Mouse (Mus musculus) mouse embryonic stem cell (cell line): ENCODE results near the gene Kat2a.

Experiments used
- in situ Hi-C, 2 experiments: fragments of 300-500 bp; cut with MboI; formaldehyde crosslinking; loops; 1 replicate in 1 of 2; 3 replicates in 1 of 2; pipeline ENCODE4 v1.14.3; 2019 to 2020; ENCODE audit warnings: low sequenced_read_pairs in 2 of 2, low pct_unique_long_range_greater_than_20kb in 1 of 2, mixed read lengths in 1 of 2; ENCODE audit not compliant: unreplicated experiment in 1 of 2

Kat2a gene

DNA sequence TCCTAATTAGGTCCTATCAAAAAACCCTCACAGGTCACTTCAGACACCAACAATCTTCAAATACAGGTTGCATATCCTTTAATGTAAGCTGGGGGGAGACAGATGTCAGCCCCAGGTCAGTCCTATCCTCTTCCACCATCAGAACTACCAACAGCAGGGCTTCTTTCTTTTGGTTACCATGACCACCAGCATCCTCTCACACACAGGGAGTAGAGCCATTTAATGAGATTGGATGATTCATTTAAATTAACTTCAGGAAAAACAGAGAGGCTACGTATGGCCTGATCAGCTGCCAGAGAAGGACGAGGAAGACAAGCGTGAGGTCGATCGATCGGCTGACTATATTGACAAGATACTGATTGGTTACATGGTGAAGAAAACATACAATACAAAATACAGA is 2.7 kb upstream of the Kat2a start:
- in situ Hi-C loops = no loop called here

DNA sequence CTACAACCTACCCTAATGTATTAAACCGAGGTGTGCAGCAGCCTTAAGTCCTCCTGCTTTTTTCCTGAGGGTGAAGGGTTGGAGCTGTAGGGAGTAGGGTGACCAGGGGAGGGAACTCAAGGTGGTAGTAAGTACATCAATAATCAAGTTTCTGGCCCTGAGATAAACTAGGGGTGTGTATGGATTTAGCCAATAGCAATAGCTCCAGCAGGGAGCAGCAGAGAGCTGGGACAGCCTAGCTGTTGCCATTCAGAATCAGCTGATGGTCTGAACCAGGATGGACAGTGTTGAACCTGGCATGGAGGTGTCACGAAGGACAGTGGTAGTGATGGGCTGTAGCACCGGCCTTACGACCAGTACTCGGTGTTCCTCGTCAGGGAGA is 2.3 kb upstream of the Kat2a start:
- in situ Hi-C loops = no loop called here

DNA sequence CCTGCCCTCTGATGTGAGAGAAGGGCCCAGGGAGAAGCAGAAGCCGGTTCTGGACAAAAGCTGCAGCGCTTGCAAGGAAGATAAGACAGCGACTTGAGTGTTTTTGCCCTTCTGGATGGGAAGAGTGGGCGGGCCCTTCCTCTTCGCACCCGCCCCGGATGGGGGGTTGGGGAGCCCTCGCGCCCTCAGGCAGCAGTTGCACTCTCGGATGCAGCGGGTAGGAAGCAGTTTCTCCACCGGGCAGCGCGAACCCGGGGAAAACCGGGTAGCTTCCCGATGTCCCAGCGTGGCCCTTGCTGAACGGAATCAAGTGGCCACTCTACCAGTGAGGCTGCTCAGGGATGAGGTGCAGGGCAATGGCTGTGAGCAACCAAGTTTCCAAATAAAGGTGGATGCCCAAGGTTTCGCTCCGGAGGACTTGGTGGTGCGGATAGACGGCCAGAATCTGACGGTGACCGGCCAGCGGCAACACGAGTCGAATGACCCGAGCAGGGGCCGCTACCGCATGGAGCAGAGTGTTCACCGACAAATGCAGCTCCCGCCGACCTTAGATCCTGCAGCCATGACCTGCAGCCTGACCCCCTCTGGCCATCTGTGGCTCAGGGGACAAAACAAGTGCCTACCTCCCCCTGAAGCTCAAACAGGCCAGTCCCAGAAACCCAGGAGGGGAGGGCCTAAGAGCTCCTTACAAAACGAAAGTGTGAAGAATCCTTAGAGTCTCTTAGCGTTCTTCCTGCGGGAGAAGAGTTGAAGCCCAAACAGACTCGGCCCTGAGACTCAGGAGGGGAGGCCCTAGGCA is 1.7 kb upstream of the Kat2a start, which contains the start of gene Hspb9:
Gene Hspb9 (plus strand): TSS at position 116 of the 799 bp plus-strand sequence.
- in situ Hi-C loops = no loop called here

DNA sequence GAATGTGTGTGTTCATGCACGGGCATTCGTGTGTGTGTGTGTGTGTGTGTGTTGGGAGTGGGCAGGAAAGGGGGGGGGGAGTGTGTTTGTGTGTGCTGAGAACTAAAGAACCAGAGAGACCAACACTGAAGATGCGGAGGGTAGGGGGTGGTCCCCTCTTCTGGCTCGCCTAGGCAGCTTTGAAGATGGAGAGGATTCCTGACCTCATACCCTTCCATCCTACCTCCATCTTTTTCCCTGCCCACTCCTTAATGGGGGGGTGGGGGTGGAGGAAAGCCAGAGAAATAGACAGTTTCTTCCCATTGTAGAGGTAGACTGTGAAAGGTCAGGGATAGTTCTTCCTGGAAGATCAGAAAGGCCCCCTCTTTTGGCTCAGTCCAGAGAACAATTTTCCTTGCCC is 909 bp upstream of the Kat2a start:
- in situ Hi-C loops = no loop called here

DNA sequence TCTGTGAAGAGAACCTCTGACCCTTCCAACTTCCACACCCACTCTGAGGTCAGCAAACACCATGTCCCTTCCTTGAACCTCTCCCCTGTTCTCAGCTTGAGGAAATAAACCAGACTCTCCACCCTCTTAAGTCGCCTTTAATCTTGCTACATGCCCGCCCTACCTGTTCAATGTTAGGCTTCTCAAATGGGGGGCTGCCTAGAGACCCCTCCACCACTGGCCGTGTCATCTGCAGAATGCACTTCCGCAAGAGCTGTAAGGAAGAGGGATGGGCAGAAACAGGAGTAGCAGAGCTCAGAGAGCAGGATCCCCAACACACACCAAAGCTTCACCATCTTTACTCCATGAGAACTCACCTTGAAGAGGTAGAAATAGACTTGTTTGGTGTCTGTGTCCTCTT is 1.3 kb downstream of the Kat2a start:
- in situ Hi-C loops = no loop called here

DNA sequence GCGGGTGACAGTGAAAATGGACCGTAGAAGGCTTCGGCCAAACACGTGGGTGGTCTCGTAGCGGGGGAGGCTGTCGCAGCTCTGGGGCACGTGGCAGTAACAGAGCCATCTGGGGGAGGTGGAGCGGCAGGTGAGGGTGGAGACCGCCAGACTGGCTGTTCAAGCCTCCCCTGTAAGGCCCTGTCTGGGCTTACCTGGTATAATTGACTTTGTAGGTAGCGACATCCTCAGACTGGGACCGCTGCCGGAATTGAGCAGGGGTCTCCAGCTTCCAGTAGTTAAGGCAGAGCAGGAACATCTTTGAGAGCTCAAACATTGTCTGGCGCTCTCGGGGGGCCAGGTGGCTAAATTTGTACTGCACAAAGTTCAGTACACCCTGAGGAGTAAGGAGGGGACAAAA is 1.7 kb downstream of the Kat2a start:
- in situ Hi-C loops = no loop called here

DNA sequence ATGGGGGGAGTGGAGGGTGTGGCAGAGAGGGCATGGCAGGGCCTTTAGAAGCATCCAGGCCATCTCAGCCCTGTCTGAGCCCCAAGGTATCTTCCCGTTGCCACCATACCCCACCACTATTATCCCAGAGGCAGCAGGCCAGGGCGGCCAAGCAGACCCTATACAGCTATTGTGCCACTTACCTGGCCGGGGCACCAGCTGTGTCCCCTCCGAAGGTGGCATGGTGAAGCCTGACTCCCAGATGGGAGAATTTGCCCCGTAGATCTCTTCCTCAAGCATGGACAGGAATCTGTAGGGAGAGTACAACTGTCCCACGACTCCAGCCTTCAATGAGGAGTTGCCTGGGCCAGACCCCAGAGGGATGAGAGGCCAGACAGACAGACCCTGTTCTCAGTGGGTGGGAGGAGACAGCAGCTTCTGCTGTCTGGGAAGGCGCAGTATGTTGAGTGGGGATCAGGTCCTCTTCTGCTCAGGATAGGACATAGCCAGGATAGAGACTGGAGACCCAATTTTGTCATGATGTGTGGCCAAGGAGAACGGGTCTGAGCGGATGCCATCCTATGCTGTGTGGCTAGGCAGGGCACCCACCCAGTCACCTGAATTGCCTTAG is 3.0 kb downstream of the Kat2a start:
- in situ Hi-C loops = loop anchor here in 1 of 2 experiments (10.0 kb wide), 1 partner anchor 345 kb away; no protein-coding TSS in a partner anchor

DNA sequence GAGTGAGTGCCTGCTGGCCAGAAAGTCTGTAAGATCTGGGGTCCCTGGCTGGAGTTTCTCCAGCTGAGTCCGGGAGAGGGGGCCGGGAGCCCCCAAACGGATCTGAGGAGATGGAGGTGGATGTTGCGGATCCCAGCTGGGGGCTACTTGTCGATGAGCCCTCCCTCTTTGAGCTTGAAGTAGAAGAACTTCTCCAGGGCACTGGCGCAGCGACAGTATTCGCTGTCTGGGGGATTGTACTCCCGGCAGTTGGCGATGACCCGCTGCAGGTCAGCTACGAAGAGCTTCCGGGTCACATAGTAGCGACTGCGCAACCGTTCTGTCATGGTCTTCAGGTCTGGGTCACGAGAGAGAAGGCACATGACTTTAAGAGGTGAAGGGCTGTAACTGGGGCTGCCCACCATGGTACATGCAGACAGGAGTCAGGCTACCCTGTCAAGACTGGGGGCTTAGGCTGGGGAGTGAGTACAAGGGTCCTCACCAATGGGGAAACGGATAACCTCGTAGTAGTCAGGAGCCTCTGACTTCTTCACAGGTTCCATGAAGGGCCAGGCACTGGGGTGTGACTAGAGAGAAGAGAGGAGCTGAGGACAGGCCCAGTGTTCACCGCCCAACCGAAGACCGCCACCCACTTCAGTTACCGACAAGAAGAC is 7.0 kb downstream of the Kat2a start:
- in situ Hi-C loops = loop anchor here in 1 of 2 experiments (10.0 kb wide), 1 partner anchor 340 kb away; no protein-coding TSS in a partner anchor

DNA sequence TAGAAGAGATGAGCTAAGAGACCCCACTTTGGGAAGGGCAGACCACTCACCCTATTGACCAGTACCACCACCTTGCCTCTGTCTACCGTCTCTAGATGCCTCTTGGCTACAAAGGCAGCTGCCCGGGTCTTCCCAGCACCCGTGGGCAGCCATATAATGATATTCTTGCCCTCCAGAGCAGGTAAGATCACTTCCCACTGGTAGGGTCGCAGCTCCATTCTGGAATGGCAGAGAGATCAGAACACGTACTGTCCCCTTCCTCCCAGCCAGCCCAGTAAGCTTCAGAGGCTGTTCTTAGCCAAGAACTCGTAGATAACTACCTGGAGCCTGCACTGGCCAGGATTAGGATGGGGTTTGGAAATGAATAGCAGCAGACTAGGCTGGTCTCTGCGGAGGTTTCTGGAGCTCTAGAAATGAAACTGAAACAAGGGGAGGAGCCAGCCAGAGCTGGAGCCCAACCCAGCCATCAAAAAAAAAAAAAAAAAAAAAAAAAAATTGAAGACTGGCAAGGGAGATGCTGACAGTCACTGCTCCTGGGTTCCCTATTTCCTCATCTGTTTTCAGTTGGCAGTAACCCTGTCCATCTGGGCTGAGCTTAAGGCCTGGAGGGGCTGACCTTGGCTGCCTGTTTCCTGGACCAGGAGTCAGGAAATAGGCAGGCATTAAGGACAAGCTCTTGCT is 8.3 kb downstream of the Kat2a start, which contains the start of gene Dhx58:
Gene Dhx58 (minus strand): TSS at position 421 of the 681 bp plus-strand sequence.
- in situ Hi-C loops = loop anchor here in 1 of 2 experiments (10.0 kb wide), 1 partner anchor 339 kb away; no protein-coding TSS in a partner anchor

DNA sequence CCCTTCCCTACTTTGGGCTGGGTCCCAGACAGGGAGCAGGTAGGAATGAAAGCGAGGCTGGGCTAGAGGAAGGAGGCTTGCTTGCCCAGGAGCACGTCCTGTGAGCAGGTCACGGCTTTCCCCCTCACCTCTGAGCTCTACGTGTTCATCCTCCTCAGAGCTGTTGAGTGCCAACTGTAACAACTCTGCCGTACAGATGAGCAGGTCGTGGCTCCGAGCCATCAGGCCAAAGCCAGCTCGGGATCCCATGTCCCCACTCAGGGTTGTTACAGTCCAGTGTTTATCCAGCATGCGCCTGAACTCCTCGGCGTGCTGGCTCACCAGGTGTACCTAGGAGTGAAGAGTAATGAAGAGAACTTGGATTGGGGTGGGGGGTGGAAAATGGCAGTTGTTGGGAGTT is 8.9 kb downstream of the Kat2a start:
- in situ Hi-C loops = loop anchor here in 1 of 2 experiments (10.0 kb wide), 1 partner anchor 339 kb away; no protein-coding TSS in a partner anchor

DNA sequence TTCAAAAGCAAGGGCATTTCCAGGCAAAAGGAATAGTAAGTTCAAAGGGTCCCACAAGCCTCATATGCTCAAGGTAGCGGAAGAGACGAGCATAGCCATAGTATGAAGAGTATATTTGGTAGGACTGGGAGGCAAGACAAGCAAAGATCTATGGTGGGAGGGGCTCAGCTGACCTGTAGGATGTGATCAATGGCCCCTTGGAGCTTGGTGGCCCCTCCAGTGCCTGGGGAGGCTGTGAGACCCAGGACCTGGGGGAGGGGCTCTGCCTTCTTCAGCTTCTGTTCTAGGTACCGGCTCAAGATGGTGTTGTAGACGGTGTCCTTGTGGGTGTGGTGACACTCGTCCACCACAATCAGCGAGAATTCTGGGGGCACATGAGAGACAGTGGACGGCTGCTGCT is 9.4 kb downstream of the Kat2a start:
- in situ Hi-C loops = loop anchor here in 1 of 2 experiments (10.0 kb wide), 1 partner anchor 338 kb away; no protein-coding TSS in a partner anchor

DNA sequence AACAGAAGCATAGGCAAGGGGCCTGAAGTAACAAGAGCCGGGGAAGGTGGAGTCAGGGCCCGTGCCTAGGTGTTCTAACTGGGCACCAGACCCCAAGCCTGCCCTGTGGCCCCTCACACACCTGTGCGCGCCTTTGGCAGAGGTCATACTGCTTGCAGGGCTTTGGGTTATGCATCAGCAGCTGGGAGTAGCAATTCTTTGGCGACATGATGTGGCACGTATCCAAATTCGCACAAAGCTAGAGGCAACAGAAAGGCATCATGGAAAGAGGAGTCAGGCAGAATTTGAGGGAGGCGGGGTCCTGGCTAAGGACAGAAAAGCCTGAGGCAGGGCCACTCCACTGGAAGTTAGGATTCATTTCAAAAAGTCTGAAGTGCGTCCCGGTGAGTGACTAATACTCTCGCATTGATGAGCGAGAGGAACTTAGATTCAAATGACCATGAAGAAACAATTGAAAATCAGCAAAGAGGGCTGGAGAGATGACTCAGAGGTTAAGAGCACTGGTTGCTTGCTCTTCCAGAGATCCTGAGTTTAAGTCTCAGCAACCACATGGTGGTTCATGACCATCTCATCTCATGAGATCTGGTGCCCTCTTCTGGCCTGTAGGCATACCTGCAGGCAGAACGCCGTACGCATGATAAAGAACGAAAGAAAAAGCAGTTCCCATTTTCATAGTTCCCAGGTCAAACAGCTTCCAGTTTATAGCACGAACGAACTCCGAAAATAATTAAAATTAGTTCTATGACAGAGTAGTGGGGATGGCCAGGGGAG is 10.0 kb downstream of the Kat2a start:
- in situ Hi-C loops = loop anchor here in 1 of 2 experiments (10.0 kb wide), 1 partner anchor 337 kb away; no protein-coding TSS in a partner anchor

DNA sequence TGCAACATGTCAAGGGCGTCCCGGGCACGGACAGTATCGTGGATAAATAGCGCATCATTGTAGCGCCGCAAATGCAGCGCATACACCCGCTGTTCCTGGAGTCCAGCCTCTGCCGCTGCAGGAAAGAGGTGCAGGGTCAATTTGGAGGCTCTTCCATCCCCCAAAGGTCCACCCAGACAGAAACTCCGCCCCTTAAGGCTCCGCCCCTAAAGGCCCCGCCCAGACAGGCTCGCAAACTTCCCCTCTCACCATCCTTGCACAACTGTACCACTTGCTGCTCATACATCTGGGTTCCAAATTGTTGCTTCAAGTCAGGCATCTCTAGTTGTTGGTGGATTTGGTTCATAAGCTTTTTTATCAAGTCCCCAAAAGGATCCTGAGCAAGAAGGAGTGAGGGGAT is 11.0 kb downstream of the Kat2a start:
- in situ Hi-C loops = loop anchor here in 1 of 2 experiments (10.0 kb wide), 1 partner anchor 336 kb away; no protein-coding TSS in a partner anchor

DNA sequence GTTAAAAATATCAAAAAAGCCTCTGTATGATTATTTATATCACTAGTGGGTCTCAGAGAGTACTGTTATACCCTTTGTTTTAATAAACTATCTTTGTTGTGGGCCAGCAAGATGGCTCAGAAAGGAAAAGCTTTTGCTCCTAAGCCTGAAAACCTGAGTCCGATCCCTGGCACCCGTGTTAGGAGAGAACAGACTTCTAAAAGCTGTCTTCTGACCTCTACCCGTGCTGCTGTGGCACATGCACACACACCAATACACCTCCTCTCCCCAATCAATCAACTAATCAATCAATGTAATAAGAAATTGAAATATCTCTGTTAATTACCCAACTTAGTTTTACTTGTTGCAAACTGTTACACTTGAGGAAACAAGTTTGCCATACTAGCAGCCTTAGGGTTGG is 11.6 kb downstream of the Kat2a start:
- in situ Hi-C loops = loop anchor here in 1 of 2 experiments (10.0 kb wide), 1 partner anchor 336 kb away; no protein-coding TSS in a partner anchor

DNA sequence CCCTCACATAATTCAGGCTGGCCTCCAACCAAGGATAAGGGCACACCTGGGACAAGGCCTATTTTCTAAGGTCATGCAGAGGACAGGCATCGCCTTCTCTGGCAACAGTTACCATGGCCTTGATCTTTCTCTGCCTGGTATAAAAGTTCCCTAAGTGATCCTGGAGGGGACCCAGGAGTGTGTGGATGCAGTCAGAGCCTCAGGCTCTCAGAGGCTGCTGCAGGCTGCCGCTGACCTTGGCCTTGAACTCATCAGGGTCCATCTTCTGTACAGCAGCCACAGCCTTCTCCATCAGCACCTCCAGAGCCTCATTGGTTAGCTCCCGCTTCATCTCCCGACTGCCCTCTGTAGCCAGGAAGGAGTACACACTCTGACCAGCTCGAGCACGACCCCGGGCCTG is 14.3 kb downstream of the Kat2a start:
- in situ Hi-C loops = loop anchor here (5.0 to 10.0 kb wide), 5 partner anchors 71 to 341 kb away; partner anchors contain the start of genes Cnp (in 1 of the 2) and Hap1 (in 1 of the 2)

DNA sequence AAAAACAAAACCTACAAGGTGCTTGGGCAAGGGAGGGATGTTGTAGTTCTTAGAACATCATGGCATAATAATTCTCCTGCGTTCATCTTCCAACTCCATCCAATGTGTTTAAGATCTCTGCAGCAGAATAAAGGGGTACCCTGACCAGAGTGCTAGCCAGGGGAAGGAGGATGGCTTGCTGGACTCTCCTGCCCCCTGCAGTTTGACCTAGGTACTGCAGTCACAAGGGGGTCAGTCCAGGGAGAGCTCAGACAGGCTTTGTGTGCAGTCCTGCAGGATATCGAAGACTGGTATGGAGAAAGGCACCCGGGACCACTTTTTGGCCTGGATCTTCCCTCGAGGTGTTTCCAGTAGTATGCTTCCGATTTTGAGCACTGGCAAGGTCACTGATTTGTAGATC is 17.3 kb downstream of the Kat2a start:
- in situ Hi-C loops = loop anchor here (5.0 to 10.0 kb wide), 5 partner anchors 68 to 338 kb away; partner anchors contain the start of genes Cnp (in 1 of the 2) and Hap1 (in 1 of the 2)

DNA sequence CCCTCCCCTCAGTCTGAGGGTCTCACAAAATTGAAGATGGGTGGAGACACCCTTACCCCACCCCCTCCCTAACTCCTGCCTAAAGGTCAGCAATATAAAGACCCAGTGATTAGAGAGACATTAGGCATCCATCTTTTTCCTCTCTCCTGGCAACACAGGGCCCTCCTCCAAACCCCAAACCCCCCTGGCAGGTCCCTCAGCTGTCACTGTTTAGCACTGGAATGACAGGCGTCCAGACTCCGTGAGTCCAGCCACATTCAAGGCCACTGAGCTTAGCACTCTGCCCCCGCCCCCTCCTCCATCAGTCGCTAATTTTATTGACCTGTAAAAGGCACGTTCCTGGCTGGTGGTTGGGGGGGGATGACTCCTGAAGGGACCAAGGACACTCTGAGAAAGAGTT is 19.1 kb downstream of the Kat2a start:
- in situ Hi-C loops = loop anchor here in 1 of 2 experiments (10.0 kb wide), 1 partner anchor 268 kb away; no protein-coding TSS in a partner anchor
